Mouse (Mus musculus) MN1 (cell line): ENCODE data around the gene Cdc42.

Experiments used
- DNase-seq: peaks from one replicate; pipeline ENCODE4 v3.0.0-alpha.2; 2016; ENCODE audit warnings: low spot score

Cdc42 gene

DNA sequence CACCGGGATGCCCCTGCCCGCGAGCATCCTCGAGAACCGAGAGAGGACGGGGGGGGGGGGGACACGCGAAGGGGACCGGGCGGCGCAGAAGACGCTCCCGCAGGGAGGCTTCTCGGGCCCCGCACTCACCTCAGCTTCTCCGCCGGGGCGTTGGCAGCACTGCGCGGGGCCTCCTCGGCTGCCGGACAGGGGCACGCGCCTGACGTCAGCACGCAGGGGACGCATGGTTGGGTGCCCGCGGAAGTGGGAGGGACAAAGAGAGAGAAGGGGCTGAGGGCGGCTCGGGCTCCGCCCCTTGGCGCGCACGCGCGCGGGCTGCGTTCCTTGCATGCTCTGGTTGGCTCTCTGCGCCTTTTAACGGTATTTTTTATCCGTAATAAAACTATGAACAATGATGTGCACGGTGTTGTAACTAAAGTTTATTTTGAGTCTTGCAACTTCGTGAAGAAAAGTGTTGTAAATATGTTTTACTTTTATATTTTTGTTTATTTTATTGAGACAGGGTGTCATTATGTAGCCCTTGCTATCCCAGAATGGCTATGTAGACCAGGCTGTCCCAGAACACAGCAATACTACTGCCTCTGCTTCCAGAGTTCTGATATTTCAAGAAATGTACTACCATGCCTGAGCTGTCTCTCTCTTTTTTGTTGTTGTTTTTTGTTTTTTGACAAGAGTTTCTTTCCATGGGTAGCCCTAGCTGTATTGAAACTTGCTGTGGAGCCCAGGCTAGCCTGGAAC, at the start of gene Cdc42:
TSS of gene Cdc42 (minus strand) at position 204 of the 738 bp plus-strand sequence.
- peak; percentile 98 for DNase-seq

GRCm38 (mm10) chr4:137405571-137405970, 48.1 kb upstream of the Cdc42 start:
- no peak for DNase-seq

- DNase-seq: peak; percentile 80
These were observed 39.4 kb upstream of the Cdc42 start for GRCm38 (mm10) chr4:137396641-137397525.

- no peak for DNase-seq
These were observed 36.0 kb upstream of the Cdc42 start for GRCm38 (mm10) chr4:137393378-137394135.

- DNase-seq: no peak
These were observed 35.4 kb upstream of the Cdc42 start for GRCm38 (mm10) chr4:137392874-137393273.

- DNase-seq: no peak
These were observed 33.8 kb upstream of the Cdc42 start for GRCm38 (mm10) chr4:137391287-137391686.

- no peak for DNase-seq
These were observed 32.7 kb upstream of the Cdc42 start for GRCm38 (mm10) chr4:137390196-137390595.

DNA sequence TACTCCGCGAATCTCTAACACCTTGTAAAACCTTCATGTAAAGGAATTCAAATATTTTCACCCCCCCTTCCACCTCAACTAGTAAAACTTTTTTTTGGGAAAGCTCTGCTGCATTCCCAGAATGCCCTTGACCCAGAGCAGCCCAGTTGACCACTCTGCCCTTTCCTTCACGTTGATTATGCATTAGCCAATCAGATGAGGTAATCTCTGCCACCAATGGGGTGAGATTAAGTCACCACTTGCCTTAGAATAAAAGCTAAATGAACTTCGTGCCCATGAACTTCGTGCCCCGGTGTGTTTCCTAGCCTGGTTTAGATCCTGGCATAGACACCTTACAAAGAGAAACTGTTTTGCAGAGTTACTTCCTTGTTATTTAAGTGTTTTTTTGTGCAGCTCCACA, 31.5 kb upstream of the Cdc42 start:
- DNase-seq: peak; percentile 63

DNA sequence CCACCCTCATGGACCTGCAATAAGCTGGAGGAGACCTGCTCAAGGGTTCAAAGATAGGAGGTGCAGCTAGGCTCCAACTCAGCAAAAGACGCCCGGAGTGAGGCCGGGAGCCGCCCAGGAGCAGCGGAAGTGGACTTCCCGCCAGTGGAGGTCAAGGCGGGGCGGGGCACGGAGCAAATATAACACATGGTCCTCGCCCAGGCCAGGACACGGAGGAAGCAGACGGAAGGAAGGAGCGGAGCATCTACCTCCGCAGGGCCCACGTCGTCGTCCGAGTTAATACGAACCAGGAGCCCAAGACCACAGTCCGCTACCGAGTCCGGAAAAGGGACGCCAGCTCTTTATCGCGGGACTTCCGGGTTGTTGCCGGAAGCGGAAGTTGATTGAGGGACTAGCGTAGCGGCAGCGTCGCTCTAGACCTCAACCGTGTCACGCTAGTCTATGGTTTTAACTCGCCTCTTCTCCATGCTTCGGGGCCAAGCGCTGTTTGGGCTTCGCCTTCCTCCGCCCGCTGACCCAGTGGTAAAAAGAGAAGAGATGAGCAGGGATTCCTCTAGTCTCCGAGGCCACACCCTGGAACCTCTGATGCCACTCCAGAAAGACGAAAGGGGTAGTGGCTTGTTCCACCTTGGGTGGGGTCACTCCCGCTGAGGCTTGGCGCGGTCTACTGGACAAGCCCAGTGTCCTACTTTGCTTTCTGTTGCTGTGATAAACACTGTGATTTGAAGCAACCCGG, 30.7 kb upstream of the Cdc42 start:
- DNase-seq: peak; percentile 95

DNA sequence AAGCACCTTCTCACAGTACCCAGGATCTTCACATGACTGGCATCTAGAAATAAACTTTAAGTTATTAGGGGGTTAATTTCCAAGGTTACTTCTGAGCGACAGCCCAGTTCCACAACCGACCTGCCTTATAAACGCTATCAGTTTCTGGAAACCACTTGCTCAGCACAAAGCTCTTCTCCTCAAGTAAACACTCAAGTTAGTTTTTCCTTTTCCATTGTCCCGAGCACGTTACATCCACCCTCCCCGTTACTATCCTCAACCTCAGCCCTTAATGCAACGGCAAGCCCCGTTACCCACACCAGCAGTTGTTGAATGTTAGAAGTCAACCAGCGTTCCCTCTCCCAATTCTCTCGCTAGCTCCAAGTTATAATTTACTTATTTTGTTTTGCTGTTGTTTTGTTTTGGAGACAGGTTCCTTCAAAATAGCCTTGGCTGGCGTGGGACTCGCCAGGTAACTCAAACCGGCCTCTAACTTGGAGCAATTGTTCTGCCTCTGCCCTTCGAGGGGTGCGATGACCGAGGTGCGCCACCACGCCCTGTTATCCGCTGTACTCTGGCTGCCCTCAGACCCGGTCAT, 30.1 kb upstream of the Cdc42 start:
- DNase-seq: no peak

GRCm38 (mm10) chr4:137380702-137381605, 23.4 kb upstream of the Cdc42 start:
- peak; percentile 9 for DNase-seq

DNA sequence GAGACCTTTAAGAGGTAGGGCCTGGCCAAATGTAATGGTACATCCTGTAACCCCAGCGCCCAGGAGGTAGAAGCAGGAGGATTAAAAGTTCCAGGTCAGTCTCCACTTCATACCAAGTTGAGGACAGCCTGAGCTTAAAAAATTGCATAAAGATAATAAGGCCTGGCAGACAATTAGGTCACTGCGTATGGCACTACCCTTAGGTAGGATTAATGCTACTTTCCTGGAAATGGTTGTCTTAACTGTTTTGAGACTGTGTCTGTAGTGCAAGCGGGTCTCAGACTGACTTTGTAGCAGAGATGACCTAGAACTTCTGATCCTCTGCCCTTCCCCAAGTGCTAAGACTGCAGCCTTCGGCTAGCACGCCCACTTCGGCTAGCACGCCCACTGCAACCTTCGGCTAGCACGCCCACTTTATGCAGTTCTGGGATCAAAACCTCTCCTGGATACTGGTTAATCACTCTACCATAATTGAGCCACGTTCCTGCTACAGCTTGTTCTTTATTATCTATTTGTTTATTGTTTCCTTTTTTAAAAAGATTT, 22.3 kb upstream of the Cdc42 start:
- no peak for DNase-seq

- DNase-seq: no peak
These were observed 21.6 kb upstream of the Cdc42 start for GRCm38 (mm10) chr4:137379085-137379484.

- DNase-seq: no peak
These were observed 20.2 kb upstream of the Cdc42 start for GRCm38 (mm10) chr4:137377526-137378304.

DNA sequence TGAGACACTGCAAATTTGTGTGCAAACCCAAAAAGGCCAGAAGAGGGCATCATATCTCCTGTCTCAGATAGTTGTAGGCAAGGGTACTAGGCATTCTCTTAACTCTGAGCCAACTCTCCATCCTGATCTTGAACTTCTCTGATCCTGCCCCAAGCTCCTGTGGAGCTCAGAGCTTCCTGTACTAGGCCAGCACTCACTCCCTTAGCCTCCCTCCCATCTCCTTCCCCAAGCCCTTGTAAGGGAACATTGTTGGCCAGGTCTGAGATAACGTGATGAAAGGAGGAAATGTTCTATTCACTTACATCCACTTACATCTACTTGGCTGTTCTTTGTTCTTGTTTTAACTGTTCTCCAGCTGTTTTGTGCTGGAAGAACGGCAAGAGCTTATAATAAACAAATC, 19.3 kb upstream of the Cdc42 start:
- no peak for DNase-seq

- no peak for DNase-seq
These were observed 18.1 kb upstream of the Cdc42 start for GRCm38 (mm10) chr4:137375314-137376278.

GRCm38 (mm10) chr4:137373711-137374110, 16.2 kb upstream of the Cdc42 start:
- DNase-seq: no peak
